Mouse (Mus musculus) CH12.LX (cell line): ENCODE measurements around the gene Gm12184. TPM values are rescaled to one million over a fixed set of nuclear protein-coding genes. Genes with fewer than 3 reads are reported as not detected.

ENCODE experiments used
- DNase-seq: peaks from one replicate; pipeline ENCODE4 v3.0.0-alpha.2; 2013; ENCODE audit errors: extremely low read depth
- H3K27ac ChIP-seq: 2 replicates; pipeline ENCODE4 v1.5.1; 2012; ENCODE audit warnings: low read depth, mild to moderate bottlenecking, control low read depth, moderate library complexity; ENCODE audit not compliant: insufficient read depth
- H3K27me3 ChIP-seq: replicated peaks from 2 replicates; pipeline ENCODE3; 2012; ENCODE audit warnings: inconsistent platforms
- H3K36me3 ChIP-seq, 2 experiments: replicated peaks in 1 of 2; 2 replicates each; pipeline versions ENCODE3 to v1.6.1; 2012; ENCODE audit warnings: inconsistent platforms in 1 of 2, low read length in 1 of 2, mild to moderate bottlenecking in 1 of 2, mixed read lengths in 1 of 2, moderate library complexity in 1 of 2; ENCODE audit not compliant: control insufficient read depth in 1 of 2, insufficient read depth in 1 of 2
- H3K4me1 ChIP-seq, 2 experiments: 2 replicates each; pipeline ENCODE4 v1.6.1; 2012; ENCODE audit warnings: inconsistent platforms in 1 of 2, moderate library complexity in 1 of 2; ENCODE audit not compliant: insufficient read depth in 2 of 2, control insufficient read depth in 1 of 2
- H3K4me2 ChIP-seq: 2 replicates; pipeline ENCODE4 v1.6.1; 2012; ENCODE audit warnings: low read depth, mild to moderate bottlenecking, control low read depth; ENCODE audit not compliant: poor library complexity, insufficient read depth, severe bottlenecking
- H3K4me3 ChIP-seq, 3 experiments: fragments of 150-350 bp in 1 of 3; sonication (generic) in 1 of 3; replicated peaks in 1 of 3; 2 replicates each; pipeline versions ENCODE3 to v1.5.1; 2011 to 2012; ENCODE audit warnings: low read depth in 2 of 3, low read length in 2 of 3, mild to moderate bottlenecking in 2 of 3, moderate library complexity in 2 of 3, control low read depth in 1 of 3, improper control_type of control experiment in 1 of 3, inconsistent platforms in 1 of 3, mixed read lengths in 1 of 3; ENCODE audit not compliant: poor library complexity in 1 of 3
- H3K79me2 ChIP-seq: replicated peaks from 2 replicates; pipeline ENCODE4 v1.6.1; 2012; ENCODE audit warnings: mild to moderate bottlenecking, moderate library complexity; ENCODE audit not compliant: control insufficient read depth, poor library complexity, insufficient read depth, severe bottlenecking; ENCODE audit errors: extremely low read depth
- H3K9ac ChIP-seq: 2 replicates; pipeline ENCODE4 v1.6.1; 2012; ENCODE audit warnings: low read depth, mild to moderate bottlenecking, control low read depth, moderate library complexity; ENCODE audit not compliant: insufficient read depth
- H3K9me3 ChIP-seq: replicated peaks from 2 replicates; pipeline ENCODE3; 2012; ENCODE audit warnings: low read length, inconsistent platforms, mixed read lengths
- BHLHE40 ChIP-seq: IDR thresholded peaks from 2 replicates; pipeline ENCODE4 v1.6.1; 2011; ENCODE audit warnings: mild to moderate bottlenecking, low read depth, low read length, improper control_type of control experiment
- CHD1 ChIP-seq: IDR thresholded peaks from 2 replicates; pipeline ENCODE4 v1.6.1; 2012; ENCODE audit warnings: low read depth, low read length, improper control_type of control experiment, inconsistent platforms
- CHD2 ChIP-seq: IDR thresholded peaks from 2 replicates; pipeline ENCODE4 v1.6.1; 2011; ENCODE audit warnings: low read length, improper control_type of control experiment
- CTCF ChIP-seq, 2 experiments: IDR thresholded peaks in 1 of 2; conservative IDR thresholded peaks in 1 of 2; 2 replicates each; pipeline ENCODE4 v1.5.1; 2011 to 2012; ENCODE audit warnings: low read depth in 2 of 2, low read length in 2 of 2, improper control_type of control experiment in 1 of 2, inconsistent platforms in 1 of 2, mild to moderate bottlenecking in 1 of 2, moderate library complexity in 1 of 2
- E2F4 ChIP-seq: IDR thresholded peaks from 2 replicates; pipeline ENCODE4 v1.6.1; 2011; ENCODE audit warnings: low read depth, low read length, improper control_type of control experiment; ENCODE audit not compliant: insufficient replicate concordance
- ELF1 ChIP-seq: IDR thresholded peaks from 2 replicates; pipeline ENCODE4 v1.6.1; 2014; ENCODE audit warnings: low read depth, mild to moderate bottlenecking, inconsistent platforms, low read length, improper control_type of control experiment
- EP300 ChIP-seq: IDR thresholded peaks from 2 replicates; pipeline ENCODE4 v1.6.1; 2011; ENCODE audit warnings: low read length, improper control_type of control experiment
- ETS1 ChIP-seq: conservative IDR thresholded peaks from 2 replicates; pipeline ENCODE4 v1.6.1; 2012; ENCODE audit warnings: low read depth, mild to moderate bottlenecking, inconsistent platforms, low read length, improper control_type of control experiment, moderate library complexity
- GABPA ChIP-seq: IDR thresholded peaks from 2 replicates; pipeline ENCODE4 v1.6.1; 2012; ENCODE audit warnings: low read depth, low read length, improper control_type of control experiment, inconsistent platforms; ENCODE audit not compliant: insufficient replicate concordance
- HCFC1 ChIP-seq: IDR thresholded peaks from 2 replicates; pipeline ENCODE4 v1.6.1; 2012; ENCODE audit warnings: low read depth, mild to moderate bottlenecking, inconsistent platforms, low read length, improper control_type of control experiment
- IRF4 ChIP-seq: IDR thresholded peaks from 2 replicates; pipeline ENCODE4 v1.6.1; 2014; ENCODE audit warnings: low read depth, mild to moderate bottlenecking, inconsistent platforms, low read length, improper control_type of control experiment
- JUN ChIP-seq: IDR thresholded peaks from 2 replicates; pipeline ENCODE4 v1.6.1; 2011; ENCODE audit warnings: low read depth, mild to moderate bottlenecking, low read length, improper control_type of control experiment, moderate library complexity; ENCODE audit not compliant: insufficient read depth
- JUND ChIP-seq: conservative IDR thresholded peaks from 2 replicates; pipeline ENCODE4 v1.6.1; 2011; ENCODE audit warnings: low read depth, low read length, improper control_type of control experiment
- KAT2A ChIP-seq: IDR thresholded peaks from 2 replicates; pipeline ENCODE4 v1.6.1; 2012; ENCODE audit warnings: low read length, improper control_type of control experiment, inconsistent platforms; ENCODE audit not compliant: insufficient replicate concordance
- MAFK ChIP-seq: IDR thresholded peaks from 2 replicates; pipeline ENCODE4 v1.6.1; 2011; ENCODE audit warnings: low read length, improper control_type of control experiment; ENCODE audit not compliant: insufficient replicate concordance
- MAX ChIP-seq: IDR thresholded peaks from 2 replicates; pipeline ENCODE4 v1.6.1; 2011; ENCODE audit warnings: low read length, improper control_type of control experiment
- MAZ ChIP-seq: IDR thresholded peaks from 2 replicates; pipeline ENCODE4 v1.6.1; 2012; ENCODE audit warnings: low read depth, mild to moderate bottlenecking, inconsistent platforms, low read length, improper control_type of control experiment, moderate library complexity
- MEF2A ChIP-seq: IDR thresholded peaks from 2 replicates; pipeline ENCODE4 v1.6.1; 2014; ENCODE audit warnings: low read depth, mild to moderate bottlenecking, inconsistent platforms, low read length, improper control_type of control experiment, borderline replicate concordance
- MXI1 ChIP-seq: IDR thresholded peaks from 2 replicates; pipeline ENCODE4 v1.6.1; 2011; ENCODE audit warnings: mild to moderate bottlenecking, low read depth, low read length, improper control_type of control experiment
- MYC ChIP-seq: IDR thresholded peaks from 2 replicates; pipeline ENCODE4 v1.6.1; 2011; ENCODE audit warnings: low read depth, mild to moderate bottlenecking, improper control_type of control experiment, low read length
- NRF1 ChIP-seq: IDR thresholded peaks from 2 replicates; pipeline ENCODE4 v1.6.1; 2014; ENCODE audit warnings: low read depth, mild to moderate bottlenecking, inconsistent platforms, low read length, improper control_type of control experiment, moderate library complexity
- PAX5 ChIP-seq: IDR thresholded peaks from 2 replicates; pipeline ENCODE4 v1.6.1; 2012; ENCODE audit warnings: low read length, inconsistent platforms, mixed read lengths
- POLR2A ChIP-seq: IDR thresholded peaks from 2 replicates; pipeline ENCODE4 v1.6.1; 2011; ENCODE audit warnings: low read depth, mild to moderate bottlenecking, improper control_type of control experiment, low read length
- POLR2AphosphoS2 ChIP-seq: IDR thresholded peaks from 2 replicates; pipeline ENCODE4 v1.6.1; 2011; ENCODE audit warnings: low read depth, low read length, improper control_type of control experiment
- SIN3A ChIP-seq: IDR thresholded peaks from 2 replicates; pipeline ENCODE4 v1.6.1; 2012; ENCODE audit warnings: low read length, improper control_type of control experiment, inconsistent platforms
- SMC3 ChIP-seq: IDR thresholded peaks from 2 replicates; pipeline ENCODE4 v1.6.1; 2011; ENCODE audit warnings: low read depth, low read length, improper control_type of control experiment
- TCF12 ChIP-seq: IDR thresholded peaks from 2 replicates; pipeline ENCODE4 v1.6.1; 2014; ENCODE audit warnings: low read depth, mild to moderate bottlenecking, inconsistent platforms, low read length, improper control_type of control experiment
- UBTF ChIP-seq: IDR thresholded peaks from 2 replicates; pipeline ENCODE4 v1.6.1; 2012; ENCODE audit warnings: low read depth, mild to moderate bottlenecking, inconsistent platforms, low read length, improper control_type of control experiment, moderate library complexity
- USF1 ChIP-seq: IDR thresholded peaks from 2 replicates; pipeline ENCODE4 v1.6.1; 2014; ENCODE audit warnings: low read depth, mild to moderate bottlenecking, inconsistent platforms, low read length, improper control_type of control experiment
- USF2 ChIP-seq: conservative IDR thresholded peaks from 2 replicates; pipeline ENCODE4 v1.6.1; 2011; ENCODE audit warnings: low read depth, low read length, improper control_type of control experiment
- ZC3H11A ChIP-seq: IDR thresholded peaks from 2 replicates; pipeline ENCODE4 v1.6.1; 2012; ENCODE audit warnings: low read depth, mild to moderate bottlenecking, inconsistent platforms, low read length, improper control_type of control experiment
- ZKSCAN1 ChIP-seq: IDR thresholded peaks from 2 replicates; pipeline ENCODE4 v1.6.1; 2012; ENCODE audit warnings: low read depth, inconsistent platforms, low read length, improper control_type of control experiment, borderline replicate concordance
- ZMIZ1 ChIP-seq: IDR thresholded peaks from 2 replicates; pipeline ENCODE4 v1.6.1; 2012; ENCODE audit warnings: low read depth, mild to moderate bottlenecking, inconsistent platforms, low read length, improper control_type of control experiment
- ZNF384 ChIP-seq: IDR thresholded peaks from 2 replicates; pipeline ENCODE4 v1.6.1; 2012; ENCODE audit warnings: low read depth, low read length, improper control_type of control experiment, inconsistent platforms
- dilution Hi-C: fragments of 300-500 bp; cut with MboI; formaldehyde crosslinking; loops from 2 replicates; pipeline ENCODE4 v1.14.3; 2020; ENCODE audit warnings: low sequenced_read_pairs; ENCODE audit not compliant: extremely low pct_unique_long_range_greater_than_20kb, extremely low pct_ligation_motif_present
- in situ Hi-C: fragments of 300-500 bp; cut with MboI; formaldehyde crosslinking; loops from 3 replicates; pipeline ENCODE4 v1.14.3; 2019; ENCODE audit warnings: low sequenced_read_pairs, low pct_ligation_motif_present, low pct_unique_long_range_greater_than_20kb, mixed read lengths
- polyA plus RNA-seq: library from polyadenylated mRNA; unstranded; fragments of >175 nt; gene quantifications from 2 replicates; pipeline ENCODE4 v1.2.1, GENCODE M21; 2012; ENCODE audit warnings: low read depth; ENCODE audit not compliant: insufficient read length
- total RNA-seq, 2 experiments: library from RNA; depleted of rRNA; stranded (reverse); fragments of 300-350 nt in 1 of 2; fragments of >200 nt in 1 of 2; gene quantifications; 2 replicates each; pipeline ENCODE4 v1.2.3; 2012 to 2014

Gene Gm12184
- total and polyA plus RNA-seq, 3 experiments = 5.6 to 51.6 (median 7.1) TPM

DNA sequence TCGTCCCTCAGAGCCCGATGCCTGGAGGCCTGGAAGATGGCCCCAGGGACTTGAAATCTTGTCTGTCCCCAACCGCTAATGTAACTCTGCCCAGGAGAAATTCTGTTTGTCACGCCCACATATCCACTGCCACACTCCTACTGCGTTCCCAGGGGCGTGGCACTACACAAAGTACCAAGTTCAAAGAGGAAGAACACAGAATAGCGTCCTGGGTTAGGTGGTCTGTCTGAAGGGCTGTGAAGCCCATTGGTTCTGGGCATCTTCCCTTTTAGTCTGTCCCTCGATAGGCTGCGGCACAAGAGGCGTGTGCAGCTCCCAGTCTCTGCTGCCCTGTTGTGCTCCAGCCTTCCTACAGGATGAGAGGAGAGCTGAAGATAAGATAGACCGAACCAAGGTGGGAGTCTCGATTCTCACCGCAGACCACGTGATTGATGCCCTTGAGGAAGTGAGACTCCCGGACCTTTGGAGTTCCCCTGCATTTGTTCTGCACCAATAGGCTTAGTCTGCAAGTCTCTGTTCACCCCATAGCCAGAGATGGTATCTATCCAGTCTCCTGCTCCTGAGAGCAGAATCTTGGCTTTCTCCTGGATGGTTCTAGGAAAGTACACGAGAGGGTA is 11.8 kb upstream of the Gm12184 start (continued):
- TF ChIP-seq GABPA = no peak
- no peak for TF ChIP-seq PAX5

GRCm38 (mm10) chr11:48837310-48838180 is 11.1 kb upstream of the Gm12184 start:
- peak overlapping the region; percentile 78 for H3K9ac ChIP-seq
- dilution Hi-C loops (no loop called here), in situ Hi-C loops (no loop called here)
- DNase-seq = peak; percentile 43
- peak overlapping the region; percentile 66 to 89 (median 74) for H3K4me3 ChIP-seq
- no peaks in the 10 kb centered on the region for H3K9me3 ChIP-seq
- peaks cover 26 to 74% of the 10 kb centered on the region in 2 experiments for H3K4me1 ChIP-seq
- H3K79me2 ChIP-seq = no peaks in the 10 kb centered on the region
- H3K4me2 ChIP-seq = peak overlapping the region; percentile 56
- H3K36me3 ChIP-seq = peaks cover 3% of the 10 kb centered on the region in 2 experiments
- H3K27ac ChIP-seq = peak overlapping the region; percentile 95
- H3K27me3 ChIP-seq = peaks cover 8% of the 10 kb centered on the region
- no peak for TF ChIP-seq E2F4
- TF ChIP-seq MYC = no peak
- peak; percentile 61 for TF ChIP-seq ETS1
- no peak for TF ChIP-seq SMC3
- no peak for TF ChIP-seq MAFK
- peak; percentile 77 for TF ChIP-seq MAZ
- peak; percentile 42; the same call in 1 of the 2 replicates for TF ChIP-seq HCFC1
- no peak for TF ChIP-seq USF1
- no peak for TF ChIP-seq CTCF (conservative IDR thresholded peaks at IDR 0.05 in 1 of 2, IDR thresholded peaks at IDR 0.05 in 1 of 2; ENCODE audit: low read depth in 2 of 2, low read length in 2 of 2)
- TF ChIP-seq JUN = no peak
- no peak for TF ChIP-seq PAX5
- peak; percentile 72 for TF ChIP-seq MEF2A
- peak; percentile 36; the same call in 1 of the 2 replicates for TF ChIP-seq MAX
- TF ChIP-seq USF2 = no peak
- no peak for TF ChIP-seq JUND
- no peak for TF ChIP-seq KAT2A
- peak; percentile 92 for TF ChIP-seq UBTF
- no peak for TF ChIP-seq ZKSCAN1
- peak; percentile 64; the same call in 1 of the 2 replicates for TF ChIP-seq IRF4
- no peak for TF ChIP-seq ZC3H11A
- TF ChIP-seq ZNF384 = no peak
- TF ChIP-seq ZMIZ1 = peak; percentile 87
- peak; percentile 64 for TF ChIP-seq NRF1
- TF ChIP-seq SIN3A = peak; percentile 78
- TF ChIP-seq POLR2AphosphoS2 = peak; percentile 48; the same call in 1 of the 2 replicates
- TF ChIP-seq MXI1 = peak; percentile 10; the same call in 1 of the 2 replicates
- TF ChIP-seq EP300 = peak; percentile 8; the same call in 1 of the 2 replicates
- TF ChIP-seq BHLHE40 = peak; percentile 63; the same call in 1 of the 2 replicates
- no peak for TF ChIP-seq GABPA
- peak; percentile 58; the same call in 1 of the 2 replicates for TF ChIP-seq ELF1
- TF ChIP-seq CHD2 = no peak
- TF ChIP-seq CHD1 = peak; percentile 80
- TF ChIP-seq TCF12 = peak; percentile 89
- peak; percentile 80 for TF ChIP-seq POLR2A
